Mouse (Mus musculus) left cerebral cortex, postnatal 36 days (tissue): ENCODE data around the gene Slc12a9. TPM values are rescaled to one million over a fixed set of nuclear protein-coding genes. Genes with fewer than 3 reads are reported as not detected.

Source experiments
- microRNA-seq: library from miRNA; unstranded; fragments of <30 nt; microRNA quantifications from one replicate; pipeline ENCODE4 v1.2.0, GENCODE M21; 2022
- total RNA-seq, 2 experiments: library from RNA; stranded (reverse); gene quantifications; 2 replicates each; pipeline ENCODE4 v1.2.3; 2021

Gene Slc12a9
- total RNA-seq, 2 experiments from 2014 or later, result 21.1 to 25.2 TPM

Small RNAs within 50 kb of the gene (microRNA-seq; reads per million reads assigned to microRNA genes)
- 4.8 reads per million, percentile 16 among the genes with 10 or more reads in this experiment for gene Mir7036
- gene Mir8116, result not detected

Other genes starting within 250 kb of the Slc12a9 start
- gene Trim56, start 217.4 kb downstream of the Slc12a9 start, total RNA-seq, result 1 to 10 TPM; 4.3 to 5.2 TPM
- gene Muc3, start 184.3 kb downstream of the Slc12a9 start, total RNA-seq, result not detected
- gene Muc3a, start 121.2 kb downstream of the Slc12a9 start, total RNA-seq, result 1 to 10 TPM; 2.3 to 6.9 TPM
- 10 to 100 TPM; 60.1 to 64.5 TPM for gene Ache, start 46.1 kb downstream of the Slc12a9 start, total RNA-seq
- 10 to 100 TPM; 11.4 to 15.0 TPM for gene Ufsp1, start 39.0 kb downstream of the Slc12a9 start, total RNA-seq
- gene Srrt, start 25.9 kb downstream of the Slc12a9 start, total RNA-seq, result 100 to 1,000 TPM; 132 to 230 TPM
- 1 to 10 TPM; 3.5 to 5.1 TPM for gene Trip6, start 19.2 kb downstream of the Slc12a9 start, total RNA-seq
- gene Ephb4, start 16.5 kb upstream of the Slc12a9 start, total RNA-seq, result 1 to 10 TPM; 5.3 to 6.1 TPM
- under 1 TPM; 0.37 to 0.39 TPM for gene Zan, start 143.5 kb upstream of the Slc12a9 start, total RNA-seq
- 10 to 100 TPM; 33.6 to 36.1 TPM for gene Pop7, start 168.9 kb upstream of the Slc12a9 start, total RNA-seq
- 10 to 100 TPM; 43.8 to 63.2 TPM for gene Gigyf1, start 185.0 kb upstream of the Slc12a9 start, total RNA-seq
- not detected for gene Epo, start 199.6 kb upstream of the Slc12a9 start, total RNA-seq
- gene Gnb2, start 199.9 kb upstream of the Slc12a9 start, total RNA-seq, result 100 to 1,000 TPM; 582 to 667 TPM
- 100 to 1,000 TPM; 109 to 115 TPM for gene Actl6b, start 219.9 kb upstream of the Slc12a9 start, total RNA-seq
- gene Tfr2, start 236.2 kb upstream of the Slc12a9 start, total RNA-seq, result 10 to 100 TPM; 10.4 to 10.9 TPM